Mouse (Mus musculus) embryonic fibroblast, embryonic 13.5 days (primary cell): ENCODE data around the gene Madd. TPM values are rescaled to one million over a fixed set of nuclear protein-coding genes. Genes with fewer than 3 reads are reported as not detected.

Experiments
- H3K27ac ChIP-seq: 2 replicates; pipeline ENCODE4 v1.5.1; 2012; ENCODE audit warnings: low read length, control low read depth, inconsistent platforms; ENCODE audit not compliant: insufficient read depth
- H3K4me1 ChIP-seq: 2 replicates; pipeline ENCODE4 v1.6.1; 2011; ENCODE audit warnings: low read length; ENCODE audit not compliant: control insufficient read depth, insufficient read depth
- H3K4me3 ChIP-seq: 2 replicates; pipeline ENCODE4 v1.5.1; 2011; ENCODE audit warnings: mild to moderate bottlenecking, control low read depth, low read length; ENCODE audit not compliant: insufficient read depth
- CTCF ChIP-seq: IDR thresholded peaks from 2 replicates; pipeline ENCODE4 v1.5.1; 2011; ENCODE audit warnings: mild to moderate bottlenecking, control low read depth, low read length, moderate library complexity, borderline replicate concordance; ENCODE audit not compliant: insufficient read depth
- POLR2A ChIP-seq: IDR thresholded peaks from 2 replicates; pipeline ENCODE4 v1.6.1; 2011; ENCODE audit warnings: low read depth, mild to moderate bottlenecking, control low read depth, low read length, moderate library complexity
- polyA plus RNA-seq: library from polyadenylated mRNA; stranded (reverse); fragments of >200 nt; gene quantifications from 2 replicates; pipeline ENCODE4 v1.2.4, GENCODE M21; 2011; ENCODE audit warnings: low read depth; ENCODE audit not compliant: missing spikeins, insufficient read length

The Madd gene
- 5.4 and 6.3 TPM in 2 replicates for polyA plus RNA-seq

GRCm38 (mm10) chr2:91183711-91184405 is at the start of gene Madd:
TSS of gene Madd (minus strand) at chr2:91183837.
- H3K27ac ChIP-seq = no peak within 1 kb of the TSS
- peak within 1 kb of the TSS; percentile 76 for H3K4me3 ChIP-seq
- TF ChIP-seq POLR2A (no peak), CTCF (no peak)
- peaks cover 4% of the 10 kb centered on the region; the same call in 1 of the 2 replicates for H3K4me1 ChIP-seq

GRCm38 (mm10) chr2:91229735-91230134 is 46.1 kb upstream of the Madd start:
- Histone ChIP-seq H3K4me1 (no peaks in the 10 kb centered on the region), H3K4me3 (no peak overlapping the region), H3K27ac (no peak overlapping the region)
- TF ChIP-seq CTCF (no peak), POLR2A (no peak)

GRCm38 (mm10) chr2:91223614-91224013 is 40.0 kb upstream of the Madd start:
- H3K27ac ChIP-seq = no peak overlapping the region
- TF ChIP-seq POLR2A (no peak), CTCF (no peak)
- H3K4me1 ChIP-seq = no peaks in the 10 kb centered on the region

DNA sequence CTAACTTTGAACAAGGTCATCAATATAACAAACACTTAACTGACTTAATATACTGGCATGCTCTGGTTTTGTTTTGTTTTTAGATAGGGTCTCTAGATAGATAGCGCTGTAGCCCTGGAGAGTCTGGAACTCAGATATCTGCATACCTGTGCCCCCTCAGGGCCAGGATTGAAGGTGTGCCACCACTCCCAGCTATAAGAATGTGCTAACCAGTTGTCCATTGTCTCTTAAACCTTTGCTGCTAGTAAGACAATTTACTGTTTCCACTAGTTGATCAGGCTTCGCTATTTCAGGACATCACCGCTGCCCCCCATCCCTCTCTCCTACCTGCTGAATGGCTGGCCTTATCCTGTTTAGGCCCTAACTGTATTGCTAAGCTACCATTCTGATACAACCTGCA is 36.9 kb upstream of the Madd start:
- TF ChIP-seq POLR2A (no peak), CTCF (no peak)
- Histone ChIP-seq H3K4me1 (no peaks in the 10 kb centered on the region), H3K4me3 (no peak overlapping the region), H3K27ac (no peak overlapping the region)

More at GRCm38 (mm10) chr2:91223614-91224013, 40.0 kb upstream of the Madd start:
- no peak overlapping the region for H3K4me3 ChIP-seq

GRCm38 (mm10) chr2:91217032-91217431 is 33.4 kb upstream of the Madd start:
- H3K4me3 ChIP-seq = no peak overlapping the region
- no peak overlapping the region for H3K27ac ChIP-seq
- H3K4me1 ChIP-seq = no peaks in the 10 kb centered on the region
- TF ChIP-seq POLR2A = no peak
- no peak for TF ChIP-seq CTCF

DNA sequence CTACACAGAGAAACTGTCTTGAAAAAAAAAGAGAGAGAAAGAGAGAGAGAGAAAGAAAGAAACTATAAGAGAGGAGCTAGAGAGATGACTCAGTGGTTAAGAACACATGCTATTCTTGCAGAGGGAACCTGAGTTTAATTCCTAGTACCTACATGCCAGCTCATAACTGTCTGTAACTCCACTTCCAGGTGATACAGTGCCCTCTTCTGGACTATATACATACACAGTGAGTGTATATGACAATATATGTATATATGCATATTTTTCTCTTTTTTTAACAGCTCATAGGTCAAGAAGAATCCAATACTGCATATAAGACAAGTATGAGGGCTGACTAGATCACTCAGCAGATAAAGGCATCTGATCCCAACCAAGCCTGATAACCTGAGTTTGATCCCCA is 29.7 kb upstream of the Madd start:
- no peak overlapping the region for H3K4me3 ChIP-seq
- no peaks in the 10 kb centered on the region for H3K4me1 ChIP-seq
- TF ChIP-seq CTCF (no peak), POLR2A (no peak)
- H3K27ac ChIP-seq = no peak overlapping the region

DNA sequence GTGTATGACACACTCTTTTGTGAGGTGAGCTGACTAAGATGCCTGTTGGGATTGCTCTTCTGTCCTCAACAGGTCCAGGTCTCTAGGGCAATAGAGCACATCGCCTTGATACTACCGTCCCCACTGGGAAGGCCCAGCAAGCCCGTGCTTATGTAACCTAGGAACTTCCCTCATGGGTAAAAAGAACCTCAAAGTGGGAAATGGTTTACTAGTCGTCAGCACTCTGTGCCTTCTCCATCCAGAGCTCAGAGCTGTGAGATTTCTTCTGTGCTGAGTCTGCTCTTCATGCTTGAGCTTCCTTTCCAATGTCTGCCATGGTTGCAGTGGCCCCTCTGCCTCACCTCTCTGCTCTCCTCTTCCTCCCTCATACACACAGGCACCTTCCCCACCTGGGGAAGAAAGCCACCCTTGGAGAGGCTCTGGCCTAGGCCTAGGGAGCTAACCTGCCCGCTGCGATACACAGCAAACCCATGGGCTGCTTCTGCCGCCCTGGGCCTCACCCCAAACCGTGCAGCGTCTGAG is 22.7 kb upstream of the Madd start:
- TF ChIP-seq CTCF (no peak), POLR2A (no peak)
- H3K4me1 ChIP-seq = no peaks in the 10 kb centered on the region; the same call in 1 of the 2 replicates
- no peak overlapping the region for H3K27ac ChIP-seq
- no peak overlapping the region for H3K4me3 ChIP-seq

- H3K4me1 ChIP-seq = no peaks in the 10 kb centered on the region; the same call in 1 of the 2 replicates
- no peak for TF ChIP-seq POLR2A
- TF ChIP-seq CTCF = no peak
- no peak overlapping the region for H3K27ac ChIP-seq
- peak overlapping the region; percentile 63 for H3K4me3 ChIP-seq
Observed at GRCm38 (mm10) chr2:91202972-91203656, 19.5 kb upstream of the Madd start.

- TF ChIP-seq POLR2A = peak; percentile 95
- TF ChIP-seq CTCF = no peak
- Histone ChIP-seq H3K27ac (peak within 1 kb of the TSS; percentile 73), H3K4me1 (no peaks in the 10 kb centered on the region; the same call in 1 of the 2 replicates), H3K4me3 (peak within 1 kb of the TSS; percentile 63)
Observed at GRCm38 (mm10) chr2:91202222-91202971, 18.8 kb upstream of the Madd start, which contains the start of the genes Nr1h3 and Acp2. TSS of gene Nr1h3 (minus strand) at chr2:91202834. TSS of gene Acp2 (plus strand) at chr2:91202885.
